Mouse (Mus musculus) cortical plate, adult 2 months (tissue): ENCODE results near the gene Cntn4. TPM values are rescaled to one million over a fixed set of nuclear protein-coding genes. Genes with fewer than 3 reads are reported as not detected.
"Not testable (repeated sequence)": the region's sequence is repeated elsewhere in the genome, so short reads cannot be mapped to it uniquely, and the experiment has no call there.

Experiments used
- H3K27ac ChIP-seq: fragments of 200-500 bp; 2 replicates; pipeline ENCODE4 v1.5.1; 2012; ENCODE audit warnings: low read length, control low read depth, inconsistent platforms; ENCODE audit not compliant: insufficient read depth
- H3K4me1 ChIP-seq: fragments of 200-500 bp; 2 replicates; pipeline ENCODE4 v1.6.1; 2011; ENCODE audit warnings: low read length; ENCODE audit not compliant: control insufficient read depth, insufficient read depth
- H3K4me3 ChIP-seq: fragments of 200-500 bp; 2 replicates; pipeline ENCODE4 v1.5.1; 2011; ENCODE audit warnings: mild to moderate bottlenecking, low read length, control low read depth; ENCODE audit not compliant: insufficient read depth
- CTCF ChIP-seq: fragments of 200-500 bp; IDR thresholded peaks from 2 replicates; pipeline ENCODE4 v1.5.1; 2011; ENCODE audit warnings: mild to moderate bottlenecking, control low read depth, low read length; ENCODE audit not compliant: insufficient read depth; ENCODE audit errors: extremely low read depth
- POLR2A ChIP-seq: fragments of 200-500 bp; IDR thresholded peaks from 2 replicates; pipeline ENCODE4 v1.6.1; 2011; ENCODE audit warnings: mild to moderate bottlenecking, low read length, control low read depth; ENCODE audit not compliant: insufficient read depth; ENCODE audit errors: extremely low read depth
- polyA plus RNA-seq: library from polyadenylated mRNA; depleted of rRNA; stranded (reverse); fragments of >200 nt; gene quantifications from 2 replicates; pipeline ENCODE4 v1.2.3, GENCODE M21; 2012

Gene Cntn4
- polyA plus RNA-seq, 1 experiment = 20.8 TPM

DNA sequence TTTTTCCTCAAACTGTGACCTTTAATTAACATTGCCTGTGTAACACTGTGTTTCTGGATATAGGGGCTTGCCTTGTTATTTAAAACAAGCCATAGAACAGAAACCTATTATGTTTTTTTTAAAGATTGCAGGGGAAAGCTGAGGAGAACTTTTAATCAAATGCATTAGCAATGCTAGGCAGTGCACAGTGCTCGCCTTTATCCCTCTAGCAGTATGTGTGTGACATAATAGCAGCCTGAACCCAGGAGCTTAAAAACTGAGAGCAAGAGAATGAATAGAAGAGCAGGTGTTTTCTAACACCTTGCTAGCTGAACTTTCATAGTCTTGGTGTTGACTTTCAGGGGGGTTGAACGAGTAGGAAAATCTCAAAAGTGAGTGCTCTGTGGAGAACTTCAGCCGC is 672.6 kb downstream of the Cntn4 start:
- Histone ChIP-seq H3K27ac (no peak overlapping the region), H3K4me3 (no peak overlapping the region), H3K4me1 (no peaks in the 10 kb centered on the region)
- TF ChIP-seq CTCF (no peak), POLR2A (no peak)

DNA sequence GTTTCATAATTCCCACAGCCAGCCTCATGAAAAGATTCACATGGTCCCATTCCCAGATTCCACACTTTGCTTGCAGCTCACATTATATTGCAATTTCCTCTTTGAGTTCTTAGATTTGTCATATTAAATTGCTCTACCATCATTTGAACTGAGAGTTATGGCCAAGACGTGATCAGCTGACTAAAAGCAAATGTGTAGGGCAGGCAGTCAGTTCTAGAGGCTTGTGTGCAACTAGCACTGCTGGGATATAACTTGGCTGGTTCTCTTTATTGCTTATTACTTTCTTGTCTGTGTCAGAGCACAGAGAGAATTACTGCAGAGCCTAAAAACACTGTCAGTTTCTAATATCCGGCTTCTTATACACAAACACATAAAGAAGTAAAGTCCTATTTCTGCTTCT is 673.9 kb downstream of the Cntn4 start:
- Histone ChIP-seq H3K27ac (no peak overlapping the region), H3K4me3 (no peak overlapping the region), H3K4me1 (no peaks in the 10 kb centered on the region)
- no peak for TF ChIP-seq POLR2A
- TF ChIP-seq CTCF = no peak

DNA sequence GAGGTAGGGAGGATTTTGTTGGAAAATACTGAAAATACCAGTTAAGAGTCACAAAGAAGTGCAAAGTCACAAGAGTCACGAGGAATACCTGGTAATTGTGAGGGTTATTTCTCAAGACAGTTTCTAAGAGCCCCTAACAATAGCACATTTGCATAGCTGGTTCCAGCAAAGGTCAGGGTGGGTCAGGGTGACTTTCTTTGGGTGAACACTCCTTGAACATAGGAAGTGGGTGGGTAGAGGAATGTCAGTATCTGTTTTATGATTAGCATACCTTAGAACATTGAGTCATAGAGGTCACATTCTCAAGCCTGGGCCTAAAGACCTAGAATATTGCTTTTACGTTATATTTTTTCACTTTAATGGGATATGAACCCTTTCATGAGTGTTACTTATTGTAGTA is 681.3 kb downstream of the Cntn4 start:
- H3K27ac ChIP-seq, H3K4me3 ChIP-seq, H3K4me1 ChIP-seq: not testable (repeated sequence)

GRCm38 (mm10) chr6:106381288-106382025 is 704.0 kb downstream of the Cntn4 start:
- Histone ChIP-seq H3K4me3 (no peak overlapping the region), H3K27ac (no peak overlapping the region; the same call in none of the 2 replicates), H3K4me1 (peaks cover 1% of the 10 kb centered on the region; the same call in 1 of the 2 replicates)
- TF ChIP-seq POLR2A (no peak), CTCF (no peak)

GRCm38 (mm10) chr6:106387833-106388406 is 710.5 kb downstream of the Cntn4 start:
- no peak overlapping the region for H3K27ac ChIP-seq
- no peaks in the 10 kb centered on the region for H3K4me1 ChIP-seq
- no peak overlapping the region for H3K4me3 ChIP-seq
- TF ChIP-seq CTCF = no peak

DNA sequence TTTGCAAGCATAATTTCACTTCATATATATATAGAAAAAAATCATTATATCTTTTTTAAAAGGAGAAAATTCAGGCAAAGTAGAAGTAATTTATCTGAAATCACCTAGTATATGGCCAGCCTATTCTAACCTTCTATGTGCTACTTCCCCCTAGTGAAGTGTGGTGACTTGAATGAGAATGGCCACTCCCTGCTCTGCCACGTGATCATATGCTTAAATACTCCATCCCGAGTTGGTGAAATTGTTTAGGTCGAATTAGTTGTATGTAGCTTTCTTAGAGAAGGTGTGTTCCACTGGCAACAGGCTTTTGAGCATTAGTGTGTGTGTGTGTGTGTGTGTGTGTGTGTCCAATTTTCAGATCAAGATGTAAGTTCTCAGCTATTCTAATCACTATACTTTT is 730.6 kb downstream of the Cntn4 start:
- TF ChIP-seq POLR2A (no peak), CTCF (no peak)
- no peak overlapping the region for H3K4me3 ChIP-seq
- H3K27ac ChIP-seq = no peak overlapping the region
- no peaks in the 10 kb centered on the region for H3K4me1 ChIP-seq

DNA sequence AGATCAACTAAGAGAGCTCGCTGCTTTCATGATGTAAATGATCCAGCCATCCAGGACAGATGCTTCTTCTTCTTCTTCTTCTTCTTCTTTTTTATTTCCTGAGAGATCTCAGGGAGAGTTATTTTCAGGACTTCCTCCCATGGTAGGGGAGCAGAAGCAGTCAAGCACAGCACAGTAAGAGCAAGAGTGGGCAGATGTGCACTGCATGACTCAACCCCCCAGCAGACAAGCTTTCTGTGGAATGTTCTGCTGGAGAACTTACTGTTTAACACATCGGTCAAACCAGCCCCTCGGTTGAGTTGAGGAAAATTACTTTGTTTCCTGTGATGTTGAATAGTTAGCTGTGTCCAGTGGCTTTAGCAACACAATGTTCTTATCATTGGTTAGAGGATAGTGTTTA is 731.2 kb downstream of the Cntn4 start:
- Histone ChIP-seq H3K4me1 (no peaks in the 10 kb centered on the region), H3K27ac (no peak overlapping the region), H3K4me3 (no peak overlapping the region)
- TF ChIP-seq POLR2A = no peak
- no peak for TF ChIP-seq CTCF

- no peak for TF ChIP-seq POLR2A
- TF ChIP-seq CTCF = no peak
- H3K4me1 ChIP-seq = no peaks in the 10 kb centered on the region; the same call in 1 of the 2 replicates
- no peak overlapping the region for H3K27ac ChIP-seq
- H3K4me3 ChIP-seq = no peak overlapping the region
Observed at GRCm38 (mm10) chr6:106422947-106423346, 745.5 kb downstream of the Cntn4 start.

- Histone ChIP-seq H3K4me1 (no peaks in the 10 kb centered on the region; the same call in 1 of the 2 replicates), H3K27ac (no peak overlapping the region), H3K4me3 (no peak overlapping the region)
- TF ChIP-seq CTCF (no peak), POLR2A (no peak)
Observed at GRCm38 (mm10) chr6:106423471-106423870, 746.0 kb downstream of the Cntn4 start.

GRCm38 (mm10) chr6:106426615-106427014 is 749.2 kb downstream of the Cntn4 start:
- H3K4me1 ChIP-seq = peaks cover 1% of the 10 kb centered on the region; the same call in 1 of the 2 replicates
- TF ChIP-seq POLR2A (no peak), CTCF (no peak)
- H3K4me3 ChIP-seq = no peak overlapping the region
- H3K27ac ChIP-seq = no peak overlapping the region
